Comparison of ENCODE assay signal across 8 mouse cellular contexts in the genomic region with DNA sequence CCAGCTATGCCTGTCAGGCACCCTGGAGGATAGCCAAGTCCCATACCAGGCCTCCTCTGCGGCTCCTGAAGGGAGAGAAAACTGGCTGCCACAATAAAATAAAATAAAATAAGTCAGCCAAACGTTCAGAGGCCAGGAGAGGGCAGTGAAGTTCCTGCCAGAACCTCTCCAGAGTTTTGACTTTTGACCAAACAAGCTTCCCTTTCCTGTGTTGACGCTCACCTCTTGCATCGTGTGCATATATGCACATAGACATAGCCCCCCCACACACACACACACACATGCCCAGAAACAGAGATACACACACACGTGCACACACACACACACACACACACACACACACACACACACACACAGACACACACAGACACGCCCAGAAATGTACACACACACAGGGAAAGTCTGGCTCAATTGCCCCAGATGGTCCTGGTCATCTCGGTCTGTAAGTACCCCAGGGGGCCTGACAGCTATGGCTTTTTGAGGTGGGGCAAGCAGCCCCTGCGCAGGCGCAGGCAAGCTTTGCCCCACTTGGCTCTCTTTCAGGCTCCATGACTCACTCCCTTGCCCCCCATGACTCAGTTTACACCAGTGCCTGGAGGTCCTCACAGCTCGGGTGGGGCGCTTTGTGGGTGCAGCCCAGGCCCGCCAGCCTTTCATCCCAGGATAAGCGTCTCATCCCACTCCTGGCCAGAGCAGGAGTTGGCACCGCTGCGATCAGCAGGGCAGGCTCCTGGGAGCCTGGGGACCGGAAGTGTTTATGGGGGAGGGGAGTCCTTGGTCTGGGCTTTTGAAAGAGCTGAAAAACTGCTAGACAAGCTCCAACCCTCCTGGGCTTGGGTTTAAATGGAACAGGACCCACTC. TPM values are rescaled to one million over a fixed set of nuclear protein-coding genes. Genes with fewer than 3 reads are reported as not detected.
DNase-seq lines count a peak whose midpoint lies in the region; ATAC-seq lines count a peak whose summit lies in the region.

No protein-coding gene starts in this region.

- peak; percentile 37 for DNase-seq in cerebellum, adult 11 months
- DNase-seq in cerebellum, postnatal 4 days (ENCODE audit: low spot score in 2 of 2): no peak
- peak; percentile 67 for DNase-seq in brain, adult 2 months (ENCODE audit: low read depth, low spot score)
- no peak for DNase-seq in frontal cortex, postnatal 36 days (ENCODE audit: low spot score in 2 of 2)

- H3K27ac ChIP-seq in forebrain, embryonic 16.5 days (ENCODE audit: low read length): no peak overlapping the region
- H3K27ac ChIP-seq in liver, embryonic 16.5 days (ENCODE audit: low read length): peak overlapping the region; percentile 29; the same call in 1 of the 2 replicates
- 0 out of 2 replicates have a peak overlapping the region, but pooled peaks have one; percentile 10 for H3K27ac ChIP-seq in neural tube, embryonic 12.5 days

- H3K9ac ChIP-seq in forebrain, embryonic 16.5 days (replicated peaks; ENCODE audit: low read depth, low read length): peak overlapping the region; percentile 38; the same call in 1 of the 2 replicates
- H3K9ac ChIP-seq in liver, embryonic 16.5 days (ENCODE audit: low read depth, low read length): peak overlapping the region; percentile 19; the same call in 1 of the 2 replicates
- peak overlapping the region; percentile 23; the same call in 1 of the 2 replicates for H3K9ac ChIP-seq in neural tube, embryonic 12.5 days

- H3K27me3 ChIP-seq in forebrain, embryonic 16.5 days (replicated peaks; ENCODE audit: control insufficient read depth, insufficient read depth, low read length): no peaks in the 10 kb centered on the region
- H3K27me3 ChIP-seq in liver, embryonic 16.5 days (ENCODE audit: control insufficient read depth, insufficient read depth, low read depth, low read length): no peaks in the 10 kb centered on the region
- H3K27me3 ChIP-seq in neural tube, embryonic 12.5 days (replicated peaks): no peaks in the 10 kb centered on the region; the same call in 1 of the 2 replicates

- no peak for ATAC-seq in forebrain, embryonic 16.5 days
- ATAC-seq in inflammation-experienced regulatory T-cells, adult 6 months: peak; percentile 68
- ATAC-seq in liver, embryonic 16.5 days (ENCODE audit: low read depth): peak; percentile 60
- no peak for ATAC-seq in neural tube, embryonic 12.5 days (ENCODE audit: low FRiP score, low read depth)

- H3K9me3 ChIP-seq in forebrain, embryonic 16.5 days (ENCODE audit: control insufficient read depth, low read length): no peaks in the 10 kb centered on the region
- no peaks in the 10 kb centered on the region for H3K9me3 ChIP-seq in liver, embryonic 16.5 days (replicated peaks; ENCODE audit: control insufficient read depth, low read length)
- H3K9me3 ChIP-seq in neural tube, embryonic 12.5 days: no peaks in the 10 kb centered on the region

- no peaks in the 10 kb centered on the region for H3K36me3 ChIP-seq in forebrain, embryonic 16.5 days (ENCODE audit: control insufficient read depth, insufficient read depth)
- no peaks in the 10 kb centered on the region for H3K36me3 ChIP-seq in liver, embryonic 16.5 days (ENCODE audit: control insufficient read depth, insufficient read depth)
- no peaks in the 10 kb centered on the region; the same call in 1 of the 2 replicates for H3K36me3 ChIP-seq in neural tube, embryonic 12.5 days

- H3K4me2 ChIP-seq in forebrain, embryonic 16.5 days (ENCODE audit: low read length): peak overlapping the region; percentile 41
- peak overlapping the region; percentile 63 for H3K4me2 ChIP-seq in liver, embryonic 16.5 days (ENCODE audit: low read depth, low read length)
- peak overlapping the region; percentile 59 for H3K4me2 ChIP-seq in neural tube, embryonic 12.5 days (replicated peaks)

- 13% methylated on average over 16 of the region's 16 CpGs for WGBS in forebrain, embryonic 16.5 days
- WGBS in liver, embryonic 16.5 days (ENCODE audit: insufficient replicate concordance): 4% methylated on average over 16 of the region's 16 CpGs
- 13% methylated on average over 16 of the region's 16 CpGs for WGBS in neural tube, embryonic 12.5 days

- H3K4me1 ChIP-seq in forebrain, embryonic 16.5 days (replicated peaks; ENCODE audit: control insufficient read depth, insufficient read depth, low read length): peaks cover 5% of the 10 kb centered on the region; the same call in 1 of the 2 replicates
- peaks cover 8% of the 10 kb centered on the region for H3K4me1 ChIP-seq in liver, embryonic 16.5 days (ENCODE audit: control insufficient read depth, low read depth, low read length)
- peaks cover 8% of the 10 kb centered on the region for H3K4me1 ChIP-seq in neural tube, embryonic 12.5 days

- no peak overlapping the region for H3K4me3 ChIP-seq in forebrain, embryonic 16.5 days (replicated peaks; ENCODE audit: low read length)
- H3K4me3 ChIP-seq in liver, embryonic 16.5 days (ENCODE audit: low read depth, low read length): peak overlapping the region; percentile 49
- peak overlapping the region; percentile 24 for H3K4me3 ChIP-seq in neural tube, embryonic 12.5 days

RNA-seq across cellular contexts. Expression of a gene that starts 8.3 kb away (rescaled TPM):
- polyA plus RNA-seq in forebrain, embryonic 16.5 days (2015; fragmentation: Nextera tagmentation; extraction: Ambion mirVana): 61.1 and 62.9 TPM in 2 replicates
- polyA plus RNA-seq in inflammation-experienced regulatory T-cells, adult 6 months (2017; shearing (Covaris generic)): 10 to 100 TPM; 14.5 to 28.0 (median 21.2) TPM
- polyA plus RNA-seq in liver, embryonic 16.5 days (2015; fragmentation: Nextera tagmentation; extraction: Ambion mirVana): 6.1 and 7.1 TPM in 2 replicates
- polyA plus RNA-seq in neural tube, embryonic 12.5 days (2016; fragmentation: Nextera tagmentation; extraction: Ambion mirVana): 61.2 and 65.4 TPM in 2 replicates

RNA-seq across cellular contexts. Expression of a gene that starts 8.4 kb away (rescaled TPM):
- 283 and 294 TPM in 2 replicates for polyA plus RNA-seq in forebrain, embryonic 16.5 days (2015; fragmentation: Nextera tagmentation; extraction: Ambion mirVana)
- 10 to 100 TPM; 43.1 to 54.2 (median 47.1) TPM for polyA plus RNA-seq in inflammation-experienced regulatory T-cells, adult 6 months (2017; shearing (Covaris generic))
- polyA plus RNA-seq in liver, embryonic 16.5 days (2015; fragmentation: Nextera tagmentation; extraction: Ambion mirVana): 61.4 and 64.5 TPM in 2 replicates
- polyA plus RNA-seq in neural tube, embryonic 12.5 days (2016; fragmentation: Nextera tagmentation; extraction: Ambion mirVana): 270 and 298 TPM in 2 replicates

RNA-seq across cellular contexts. Expression of a gene that starts 14.1 kb away (rescaled TPM):
- polyA plus RNA-seq in forebrain, embryonic 16.5 days (2015; fragmentation: Nextera tagmentation; extraction: Ambion mirVana): not detected in 2 replicates
- not detected for polyA plus RNA-seq in inflammation-experienced regulatory T-cells, adult 6 months (2017; shearing (Covaris generic))
- not detected in 2 replicates for polyA plus RNA-seq in liver, embryonic 16.5 days (2015; fragmentation: Nextera tagmentation; extraction: Ambion mirVana)
- not detected in 2 replicates for polyA plus RNA-seq in neural tube, embryonic 12.5 days (2016; fragmentation: Nextera tagmentation; extraction: Ambion mirVana)

RNA-seq across cellular contexts. Expression of a gene that starts 24.5 kb away (rescaled TPM):
- 8.6 and 8.8 TPM in 2 replicates for polyA plus RNA-seq in forebrain, embryonic 16.5 days (2015; fragmentation: Nextera tagmentation; extraction: Ambion mirVana)
- under 1 TPM; 0.47 to 0.74 (median 0.65) TPM for polyA plus RNA-seq in inflammation-experienced regulatory T-cells, adult 6 months (2017; shearing (Covaris generic))
- polyA plus RNA-seq in liver, embryonic 16.5 days (2015; fragmentation: Nextera tagmentation; extraction: Ambion mirVana): 0.86 and 0.97 TPM in 2 replicates
- polyA plus RNA-seq in neural tube, embryonic 12.5 days (2016; fragmentation: Nextera tagmentation; extraction: Ambion mirVana): 12.9 and 13.0 TPM in 2 replicates

RNA-seq across cellular contexts. Expression of a gene that starts 27.2 kb away (rescaled TPM):
- polyA plus RNA-seq in forebrain, embryonic 16.5 days (2015; fragmentation: Nextera tagmentation; extraction: Ambion mirVana): 165 and 185 TPM in 2 replicates
- polyA plus RNA-seq in inflammation-experienced regulatory T-cells, adult 6 months (2017; shearing (Covaris generic)): 100 to 1,000 TPM in 2 of 3 experiments, 10 to 100 TPM in 1; 64.2 to 112 (median 105) TPM
- 25.9 and 27.2 TPM in 2 replicates for polyA plus RNA-seq in liver, embryonic 16.5 days (2015; fragmentation: Nextera tagmentation; extraction: Ambion mirVana)
- 142 and 145 TPM in 2 replicates for polyA plus RNA-seq in neural tube, embryonic 12.5 days (2016; fragmentation: Nextera tagmentation; extraction: Ambion mirVana)

Comparison
In these comparisons a context has a peak if more than half of its experiments do, and no peak if none do; other contexts are left out.
1. DNase-seq: peak in cerebellum, adult 11 months (single experiment) and brain, adult 2 months (single experiment); none in cerebellum, postnatal 4 days (0 of 2) and frontal cortex, postnatal 36 days (0 of 2).
2. ATAC-seq: peak in inflammation-experienced regulatory T-cells, adult 6 months (single experiment) and liver, embryonic 16.5 days (single experiment); none in forebrain, embryonic 16.5 days (single experiment) and neural tube, embryonic 12.5 days (single experiment).
3. Peak in every context shown above with its lines, with median percentiles within 50 percentile points of each other: H3K4me2 ChIP-seq and H3K9ac ChIP-seq.